Mouse (Mus musculus): Measurements from ENCODE around the gene Pym1. TPM values are rescaled to one million over a fixed set of nuclear protein-coding genes. Genes with fewer than 3 reads are reported as not detected.
"Not testable (repeated sequence)": the region's sequence is repeated elsewhere in the genome, so short reads cannot be mapped to it uniquely, and the experiment has no call there.

Gene Pym1
- total RNA-seq (2017): 29.2 and 57.2 TPM in 2 replicates

GRCm38 (mm10) chr10:128747646-128748251 lies at the start of gene Pym1:
Pym1 (plus strand) TSS chr10:128747889.
- ATAC-seq (replicated peaks in 1 of 2; ENCODE audit: insufficient read depth in 1 of 2, low FRiP score in 2 of 2, low TSS enrichment in 1 of 2, low read depth in 1 of 2, poor library complexity in 2 of 2, severe bottlenecking in 2 of 2): peak; percentile 51 to 60

DNA sequence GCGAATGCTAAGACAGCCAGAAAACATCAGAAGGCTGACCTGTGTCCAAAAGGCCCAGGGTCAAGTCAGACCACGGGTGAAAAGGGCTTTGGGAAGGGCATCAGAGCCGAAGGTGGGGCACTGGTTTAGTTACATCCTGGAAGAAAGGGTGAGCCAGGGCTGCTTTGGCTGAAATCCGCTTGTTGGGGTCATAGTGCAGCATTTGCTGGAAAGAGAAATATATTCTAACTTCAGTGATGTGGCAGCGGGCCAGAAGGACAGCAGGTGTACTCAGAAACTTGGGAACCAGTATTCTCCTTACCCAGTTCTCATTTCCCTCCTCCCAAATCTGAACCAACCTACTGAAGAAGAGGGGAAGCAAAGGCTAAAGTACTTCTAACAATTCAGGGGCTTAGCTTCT lies 48.7 kb upstream of the Pym1 start:
- no peak for ATAC-seq (replicated peaks in 1 of 2; ENCODE audit: insufficient read depth in 1 of 2, low FRiP score in 2 of 2, low TSS enrichment in 1 of 2, low read depth in 1 of 2, poor library complexity in 2 of 2, severe bottlenecking in 2 of 2)

- no peak for ATAC-seq (replicated peaks in 1 of 2; ENCODE audit: insufficient read depth in 1 of 2, low FRiP score in 2 of 2, low TSS enrichment in 1 of 2, low read depth in 1 of 2, poor library complexity in 2 of 2, severe bottlenecking in 2 of 2)
Measured at GRCm38 (mm10) chr10:128699611-128700010, 48.1 kb upstream of the Pym1 start.

GRCm38 (mm10) chr10:128700712-128701111 lies 47.0 kb upstream of the Pym1 start:
- ATAC-seq (replicated peaks in 1 of 2; ENCODE audit: insufficient read depth in 1 of 2, low FRiP score in 2 of 2, low TSS enrichment in 1 of 2, low read depth in 1 of 2, poor library complexity in 2 of 2, severe bottlenecking in 2 of 2): no peak

DNA sequence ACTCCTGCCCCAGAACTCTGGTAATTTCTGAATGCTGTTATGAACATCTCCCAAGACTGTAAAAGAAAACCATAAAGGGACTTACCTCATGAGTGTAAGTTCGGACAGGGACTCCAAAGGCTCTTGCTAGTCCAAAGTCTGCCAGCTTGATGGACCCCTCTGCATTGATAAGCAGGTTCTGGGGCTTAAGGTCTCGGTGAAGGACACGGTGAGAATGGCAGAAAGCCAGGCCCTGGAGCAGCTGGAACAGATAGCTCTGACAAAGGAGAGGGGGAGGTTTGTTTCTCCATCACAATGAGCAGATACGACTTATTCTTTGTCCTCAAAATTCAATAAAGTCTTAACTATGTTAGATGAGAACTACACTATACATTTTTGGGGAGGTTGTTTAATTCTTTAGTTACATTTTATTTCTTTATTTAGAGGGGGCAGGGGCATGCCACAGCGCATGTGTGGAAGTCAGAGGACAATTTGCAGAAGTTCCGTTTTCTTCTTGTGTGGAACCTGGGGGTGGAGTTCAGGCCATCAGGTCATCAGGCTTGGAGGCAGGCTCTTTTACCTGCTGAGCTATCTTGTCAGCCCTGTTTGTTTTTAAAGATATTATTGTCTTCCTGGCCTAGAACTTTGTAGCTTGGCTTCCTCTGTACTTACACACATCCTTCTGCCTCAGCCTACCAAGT lies 45.2 kb upstream of the Pym1 start:
- no peak for ATAC-seq (replicated peaks in 1 of 2; ENCODE audit: insufficient read depth in 1 of 2, low FRiP score in 2 of 2, low TSS enrichment in 1 of 2, low read depth in 1 of 2, poor library complexity in 2 of 2, severe bottlenecking in 2 of 2)

GRCm38 (mm10) chr10:128703895-128704294 lies 43.8 kb upstream of the Pym1 start, which contains the start of gene Pmel:
Pmel (plus strand) TSS chr10:128704195.
- ATAC-seq (replicated peaks in 1 of 2; ENCODE audit: insufficient read depth in 1 of 2, low FRiP score in 2 of 2, low TSS enrichment in 1 of 2, low read depth in 1 of 2, poor library complexity in 2 of 2, severe bottlenecking in 2 of 2): no peak

DNA sequence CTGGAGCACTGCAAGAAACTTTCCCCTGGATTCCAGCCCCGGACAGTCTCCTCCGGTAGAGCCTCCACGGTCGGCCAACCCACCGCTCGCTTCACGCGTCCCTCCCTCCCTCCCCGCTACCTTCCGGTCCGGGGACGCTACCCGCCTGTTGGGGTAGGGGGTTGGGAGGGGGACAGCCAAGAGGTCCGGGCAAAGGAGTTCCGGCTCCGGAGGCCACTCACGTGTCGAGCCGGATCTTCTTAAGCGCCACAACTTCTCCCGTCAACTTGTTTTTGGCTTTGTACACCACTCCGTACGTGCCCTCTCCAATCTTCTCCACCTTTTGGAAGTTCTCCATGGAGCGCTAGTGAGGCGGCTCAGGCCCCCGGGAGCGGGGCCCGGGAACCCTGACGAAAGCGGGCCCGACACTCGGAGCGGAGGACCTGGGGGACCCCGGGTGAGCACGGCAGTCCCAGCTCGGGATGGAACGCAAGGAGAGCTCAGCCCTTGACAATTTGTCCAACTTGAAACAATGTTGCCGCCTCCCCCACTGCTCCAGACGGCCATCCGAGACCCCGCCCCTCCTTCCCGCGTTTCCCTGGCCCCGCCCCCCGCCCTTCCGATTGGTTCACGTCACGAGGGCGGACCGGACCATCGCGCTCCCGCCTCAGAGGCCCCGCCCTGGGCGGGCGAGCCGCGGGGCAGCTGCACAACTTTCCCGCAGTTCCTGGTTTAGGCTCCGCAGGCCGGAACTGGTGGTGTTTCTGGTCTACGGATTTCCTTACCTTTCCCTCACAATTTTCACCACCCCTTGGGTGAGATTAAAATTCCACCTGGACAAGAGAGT lies 43.0 kb upstream of the Pym1 start, which contains the start of gene Cdk2:
Gene Cdk2, minus strand, starts transcription at position 541 of the 826 bp plus-strand sequence.
- ATAC-seq (replicated peaks in 1 of 2; ENCODE audit: insufficient read depth in 1 of 2, low FRiP score in 2 of 2, low TSS enrichment in 1 of 2, low read depth in 1 of 2, poor library complexity in 2 of 2, severe bottlenecking in 2 of 2): peak; percentile 85 to 86

DNA sequence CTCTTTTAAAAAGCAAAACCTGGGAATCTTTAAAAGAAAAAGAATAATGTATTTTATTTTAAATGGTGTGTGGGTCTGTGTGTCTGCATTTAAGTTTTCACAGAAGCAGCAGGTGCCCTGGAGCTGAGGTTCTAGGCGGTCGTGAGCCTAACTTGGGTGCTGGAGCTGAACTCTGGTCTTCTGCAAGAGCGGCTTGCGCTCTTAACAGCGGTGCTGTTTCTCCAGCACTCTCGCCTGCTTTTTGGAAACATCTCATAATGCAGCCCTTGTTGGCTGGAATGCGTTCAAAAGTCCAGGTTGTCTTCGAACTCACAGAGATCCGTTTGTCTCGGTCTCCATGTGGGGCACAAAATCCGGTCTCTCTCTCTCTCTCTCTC lies 42.4 kb upstream of the Pym1 start:
- ATAC-seq (replicated peaks in 1 of 2; ENCODE audit: insufficient read depth in 1 of 2, low FRiP score in 2 of 2, low TSS enrichment in 1 of 2, low read depth in 1 of 2, poor library complexity in 2 of 2, severe bottlenecking in 2 of 2): 0 out of 4 replicates have a peak, but pooled peaks of 1 of the 2 experiments have one; percentile 23

DNA sequence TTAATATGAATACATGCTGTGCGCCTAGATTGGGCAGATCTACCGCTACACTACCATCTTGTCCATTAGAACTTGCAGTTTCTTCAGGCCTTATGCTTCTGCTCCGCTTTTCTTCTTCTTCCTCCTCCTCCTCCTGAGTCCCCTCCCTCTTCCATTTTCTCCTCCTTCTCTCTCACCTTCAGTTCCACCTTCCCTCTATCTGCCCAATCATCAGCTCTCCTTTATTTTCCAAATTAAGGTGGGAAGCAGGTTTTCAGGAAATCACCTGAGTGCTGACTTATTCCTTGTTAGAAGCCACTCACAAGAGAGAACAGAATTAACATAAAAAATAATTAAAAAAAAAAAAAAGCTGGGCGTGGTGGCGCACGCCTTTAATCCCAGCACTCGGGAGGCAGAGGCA lies 36.4 kb upstream of the Pym1 start:
- ATAC-seq (replicated peaks in 1 of 2; ENCODE audit: insufficient read depth in 1 of 2, low FRiP score in 2 of 2, low TSS enrichment in 1 of 2, low read depth in 1 of 2, poor library complexity in 2 of 2, severe bottlenecking in 2 of 2): not testable (repeated sequence)

GRCm38 (mm10) chr10:128715559-128716537 lies 31.8 kb upstream of the Pym1 start:
- ATAC-seq (replicated peaks in 1 of 2; ENCODE audit: insufficient read depth in 1 of 2, low FRiP score in 2 of 2, low TSS enrichment in 1 of 2, low read depth in 1 of 2, poor library complexity in 2 of 2, severe bottlenecking in 2 of 2): peak; percentile 92 to 93

GRCm38 (mm10) chr10:128725466-128725865 lies 22.2 kb upstream of the Pym1 start:
- not testable (repeated sequence) for ATAC-seq (replicated peaks in 1 of 2; ENCODE audit: insufficient read depth in 1 of 2, low FRiP score in 2 of 2, low TSS enrichment in 1 of 2, low read depth in 1 of 2, poor library complexity in 2 of 2, severe bottlenecking in 2 of 2)

- no peak for ATAC-seq (replicated peaks in 1 of 2; ENCODE audit: insufficient read depth in 1 of 2, low FRiP score in 2 of 2, low TSS enrichment in 1 of 2, low read depth in 1 of 2, poor library complexity in 2 of 2, severe bottlenecking in 2 of 2)
Measured at GRCm38 (mm10) chr10:128728059-128728458, 19.6 kb upstream of the Pym1 start.

DNA sequence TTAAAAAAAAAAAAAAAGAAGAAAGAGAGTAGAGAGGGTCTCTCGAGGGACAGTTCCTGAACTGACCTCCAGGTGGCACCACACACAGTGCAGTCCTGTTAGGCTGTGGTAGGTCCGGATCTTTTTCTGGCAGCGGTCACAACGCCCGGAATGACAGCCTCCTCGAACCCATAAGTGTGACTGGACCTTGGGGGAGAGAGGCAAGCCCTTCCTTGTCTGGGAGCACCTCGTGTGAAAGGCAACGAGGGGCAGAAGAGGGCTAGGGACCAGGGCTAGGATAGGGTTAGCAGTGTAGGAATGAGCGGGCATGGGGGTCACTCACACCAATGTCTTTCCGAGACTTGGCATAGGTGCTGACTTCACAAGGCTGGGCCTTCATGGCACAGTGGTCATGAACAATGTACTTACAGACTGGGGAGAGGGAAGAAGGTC lies 16.7 kb upstream of the Pym1 start:
- ATAC-seq (replicated peaks in 1 of 2; ENCODE audit: insufficient read depth in 1 of 2, low FRiP score in 2 of 2, low TSS enrichment in 1 of 2, low read depth in 1 of 2, poor library complexity in 2 of 2, severe bottlenecking in 2 of 2): peak; percentile 88

DNA sequence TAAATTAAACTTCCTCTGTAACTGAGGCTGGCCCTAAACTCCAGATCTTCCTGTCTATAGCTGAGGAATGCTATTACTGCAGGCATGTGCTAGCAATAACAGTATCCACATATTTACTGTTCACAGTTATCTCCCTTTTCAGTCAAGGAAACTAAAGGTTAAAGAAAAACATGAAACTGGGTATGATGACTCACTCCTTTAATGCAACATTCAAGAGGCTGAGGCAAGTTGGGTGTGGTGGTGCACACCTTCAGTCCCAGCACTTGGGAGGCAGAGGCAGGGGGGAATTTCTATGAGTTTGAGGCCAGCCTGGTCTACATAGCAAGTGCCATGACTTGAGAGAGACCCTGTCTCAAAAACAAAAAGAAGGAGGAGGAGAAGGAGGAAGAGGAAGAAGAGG lies 15.7 kb upstream of the Pym1 start:
- ATAC-seq (replicated peaks in 1 of 2; ENCODE audit: insufficient read depth in 1 of 2, low FRiP score in 2 of 2, low TSS enrichment in 1 of 2, low read depth in 1 of 2, poor library complexity in 2 of 2, severe bottlenecking in 2 of 2): no peak

- no peak for ATAC-seq (replicated peaks in 1 of 2; ENCODE audit: insufficient read depth in 1 of 2, low FRiP score in 2 of 2, low TSS enrichment in 1 of 2, low read depth in 1 of 2, poor library complexity in 2 of 2, severe bottlenecking in 2 of 2)
Measured at GRCm38 (mm10) chr10:128737435-128737834, 10.3 kb upstream of the Pym1 start.

DNA sequence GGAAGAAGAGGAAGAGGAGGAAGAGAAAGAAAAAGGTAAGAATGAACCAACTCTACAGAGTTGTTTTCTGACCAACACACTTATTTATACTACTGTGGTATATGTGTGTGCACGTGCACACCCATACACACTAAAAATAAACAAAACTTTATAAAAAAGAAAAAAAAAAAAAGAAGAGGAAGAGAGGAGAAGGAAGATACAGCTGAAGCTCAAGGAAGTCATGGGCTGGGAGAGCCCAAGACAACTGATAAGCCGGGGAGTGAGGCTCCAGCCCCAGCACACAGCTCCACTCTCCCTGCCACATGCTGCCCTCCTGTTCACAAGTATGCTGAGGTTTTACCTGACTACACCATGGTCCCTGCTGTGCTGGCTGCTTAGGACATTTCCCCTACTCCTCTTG lies 7.4 kb upstream of the Pym1 start:
- no peak for ATAC-seq (replicated peaks in 1 of 2; ENCODE audit: insufficient read depth in 1 of 2, low FRiP score in 2 of 2, low TSS enrichment in 1 of 2, low read depth in 1 of 2, poor library complexity in 2 of 2, severe bottlenecking in 2 of 2)

DNA sequence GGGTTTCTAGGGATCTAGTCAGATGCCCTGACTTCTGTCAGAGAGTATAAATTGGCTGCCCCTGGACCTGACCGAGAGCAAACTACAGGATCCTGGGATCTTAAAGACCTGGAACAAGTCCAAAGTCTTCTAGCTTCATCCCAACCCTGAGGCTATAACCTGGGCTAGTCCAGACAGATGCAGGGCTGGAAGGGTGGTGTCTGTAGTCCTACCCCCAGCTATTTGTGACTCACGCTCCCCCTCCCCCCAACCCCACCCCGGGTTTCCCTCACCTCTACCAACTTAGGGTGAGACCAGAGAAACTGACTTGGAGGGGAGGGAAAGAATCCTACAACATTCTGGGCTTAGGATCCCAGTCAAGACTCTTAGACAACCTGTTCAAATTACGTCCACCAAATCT lies 5.1 kb upstream of the Pym1 start:
- ATAC-seq (replicated peaks in 1 of 2; ENCODE audit: insufficient read depth in 1 of 2, low FRiP score in 2 of 2, low TSS enrichment in 1 of 2, low read depth in 1 of 2, poor library complexity in 2 of 2, severe bottlenecking in 2 of 2): no peak

All from hematopoietic stem cell, adult 5-6 weeks (primary cell).